Mouse (Mus musculus) left cerebral cortex, postnatal 25 days (tissue): ENCODE measurements around the gene Zfp786. TPM values are rescaled to one million over a fixed set of nuclear protein-coding genes. Genes with fewer than 3 reads are reported as not detected.
"Not testable (repeated sequence)": the region's sequence is repeated elsewhere in the genome, so short reads cannot be mapped to it uniquely, and the experiment has no call there.

Experiments used
- DNase-seq, 2 experiments: peaks; one replicate each; pipeline ENCODE4 v3.0.0; 2022; ENCODE audit warnings: low spot score in 2 of 2, mixed read lengths in 1 of 2
- intact Hi-C: fragments of 180-260 bp; cut with DNase I; formaldehyde crosslinking; loops from one replicate; pipeline ENCODE4 v1.15.1; 2025
- total RNA-seq, 2 experiments: library from RNA; stranded (reverse); gene quantifications; 2 replicates each; pipeline ENCODE4 v1.2.3; 2021

Zfp786 gene
- total RNA-seq: 1 to 10 TPM; 4.9 to 5.0 TPM

DNA sequence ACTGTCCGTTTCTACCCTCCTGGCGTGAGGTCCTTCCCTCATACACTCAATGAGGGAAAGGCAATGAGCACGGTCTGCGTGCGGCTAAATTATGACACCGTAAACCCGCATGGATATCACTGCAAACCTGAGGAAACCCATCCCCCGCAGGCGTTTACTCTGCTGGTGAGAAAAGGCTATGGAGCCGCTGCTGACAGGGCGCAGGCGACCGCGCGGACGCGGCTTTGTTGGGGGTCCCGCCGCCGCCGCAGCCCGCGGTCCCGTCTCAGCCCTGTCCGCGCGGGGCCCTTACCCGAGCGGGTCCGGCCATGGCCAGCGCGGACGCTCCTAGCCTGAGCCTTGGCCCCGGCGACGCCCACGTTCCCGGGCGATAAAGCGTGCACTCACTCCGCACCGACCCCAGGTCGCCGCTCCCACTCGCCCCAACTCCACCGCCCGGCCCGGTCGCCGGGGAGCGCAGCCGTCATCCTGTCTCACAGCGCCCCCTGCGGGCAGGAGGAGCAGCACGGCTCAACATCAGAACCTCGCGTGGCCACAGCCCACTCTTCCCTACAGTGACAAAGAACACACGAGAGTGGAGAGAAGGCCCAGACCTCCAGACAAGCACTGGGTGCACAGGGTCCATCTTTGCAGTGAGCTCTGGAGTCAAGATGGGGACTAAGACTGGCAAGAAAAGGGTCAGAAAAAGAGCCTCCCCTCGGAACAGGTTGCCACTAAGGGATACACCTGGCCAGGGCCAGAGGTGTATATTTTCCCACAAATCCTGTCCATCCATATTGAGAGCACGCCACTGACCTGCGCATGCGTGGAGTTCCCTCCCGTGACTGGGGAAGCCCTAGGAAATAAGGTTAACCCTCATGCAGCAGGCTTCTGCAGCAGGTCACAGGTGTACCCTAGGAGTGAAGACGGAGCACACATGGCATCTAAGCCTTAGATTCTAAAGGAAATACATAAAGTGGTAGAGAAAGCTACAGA lies at the start of gene Zfp786:
Gene Zfp786 (minus strand): TSS at position 764 of the 975 bp plus-strand sequence.
- peak; percentile 92 for DNase-seq
- intact Hi-C loops: loop anchor here (1.0 to 2.0 kb wide), 2 partner anchors 31 to 42 kb away; no protein-coding TSS in a partner anchor

- intact Hi-C loops: no loop called here
- no peak for DNase-seq
Measured at GRCm38 (mm10) chr6:47880166-47880565, 49.5 kb upstream of the Zfp786 start.

- intact Hi-C loops: loop anchor here (5.0 kb wide), 1 partner anchor 42 kb away; the partner anchor contains the start of gene Zfp398
- DNase-seq: no peak
Measured at GRCm38 (mm10) chr6:47879049-47879716, 48.5 kb upstream of the Zfp786 start.

GRCm38 (mm10) chr6:47878593-47878992 lies 47.9 kb upstream of the Zfp786 start:
- no peak for DNase-seq
- intact Hi-C loops: loop anchor here (5.0 kb wide), 1 partner anchor 41 kb away; the partner anchor contains the start of gene Zfp398

GRCm38 (mm10) chr6:47878133-47878514 lies 47.5 kb upstream of the Zfp786 start:
- no peak for DNase-seq
- intact Hi-C loops: loop anchor here (5.0 kb wide), 1 partner anchor 41 kb away; the partner anchor contains the start of gene Zfp398

DNA sequence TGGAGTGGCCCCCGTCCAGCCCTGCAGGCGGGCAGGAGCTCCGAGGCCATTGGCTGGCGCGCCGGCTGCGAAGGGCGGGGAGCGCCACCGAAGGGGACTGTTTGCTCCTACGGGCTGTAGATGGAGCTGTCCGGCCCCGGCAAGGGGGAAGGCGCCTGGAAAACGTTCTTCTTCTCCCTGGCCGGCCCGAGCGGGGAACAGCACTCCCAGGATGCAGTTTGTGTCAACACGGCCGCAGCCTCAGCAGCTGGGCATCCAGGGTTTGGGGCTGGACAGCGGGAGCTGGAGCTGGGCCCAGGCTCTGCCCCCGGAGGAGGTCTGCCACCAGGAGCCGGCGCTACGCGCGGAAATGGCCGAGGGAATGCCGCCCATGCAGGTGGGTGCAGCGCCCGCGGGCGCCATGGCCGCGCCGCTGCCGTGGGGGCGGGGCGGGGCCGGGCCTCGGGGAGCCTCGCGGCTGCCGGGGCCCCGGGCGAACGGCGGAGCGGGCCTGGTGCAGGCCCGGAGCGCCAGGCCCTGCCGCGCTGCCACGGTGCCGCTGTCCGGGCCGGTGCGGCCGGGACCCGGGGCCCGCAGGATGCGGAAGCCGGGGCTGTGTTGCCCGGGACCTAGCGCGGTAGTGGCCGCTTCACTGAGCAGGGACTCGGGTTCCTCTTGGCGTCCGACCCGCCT lies 46.9 kb upstream of the Zfp786 start:
- intact Hi-C loops: loop anchor here (1.0 to 5.0 kb wide), 2 partner anchors 40 to 43 kb away; partner anchors contain the start of genes Zfp212 and Zfp398
- DNase-seq: peak; percentile 92 to 94

- DNase-seq: no peak
- intact Hi-C loops: loop anchor here (1.0 to 5.0 kb wide), 2 partner anchors 40 to 43 kb away; partner anchors contain the start of genes Zfp212 and Zfp398
Measured at GRCm38 (mm10) chr6:47877058-47877457, 46.4 kb upstream of the Zfp786 start, which contains the start of gene Zfp282. TSS of gene Zfp282 (plus strand) at chr6:47877204.

DNA sequence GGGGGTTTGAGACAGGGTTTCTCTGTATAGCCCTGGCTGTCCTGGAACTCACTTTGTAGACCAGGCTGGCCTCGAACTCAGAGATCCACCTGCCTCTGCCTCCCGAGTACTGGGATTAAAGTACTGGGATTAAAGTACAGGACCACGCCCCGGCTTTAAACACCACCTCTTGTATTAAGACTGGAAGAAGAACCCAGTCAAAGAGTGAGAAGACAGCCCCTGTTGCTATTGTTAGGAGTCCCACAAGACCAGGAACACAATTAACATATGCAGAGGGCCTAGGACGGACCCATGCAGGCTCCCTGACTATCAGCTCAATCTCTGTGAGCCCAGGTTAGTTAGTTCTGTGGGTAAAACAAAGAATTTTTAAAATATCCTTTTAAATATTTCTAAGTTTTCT lies 41.6 kb upstream of the Zfp786 start:
- DNase-seq: no peak
- intact Hi-C loops: no loop called here

DNA sequence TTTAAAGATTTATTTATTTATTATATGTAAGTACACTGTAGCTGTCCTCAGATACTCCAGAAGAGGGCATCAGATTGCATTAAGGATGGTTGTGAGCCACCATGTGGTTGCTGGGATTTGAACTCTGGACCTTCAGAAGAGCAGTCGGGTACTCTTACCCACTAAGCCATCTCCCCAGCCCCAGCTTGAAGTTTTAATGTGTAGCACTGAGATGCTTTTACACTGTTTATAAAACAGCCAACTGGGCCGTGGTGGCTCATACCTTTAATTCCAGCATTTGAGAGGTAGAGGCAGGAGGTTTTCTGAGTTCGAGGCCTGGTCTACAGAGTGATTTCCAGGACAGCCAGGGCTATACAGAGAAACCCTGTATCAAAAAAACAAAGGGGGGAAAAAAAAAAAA lies 27.1 kb upstream of the Zfp786 start:
- intact Hi-C loops: not testable (repeated sequence)

DNA sequence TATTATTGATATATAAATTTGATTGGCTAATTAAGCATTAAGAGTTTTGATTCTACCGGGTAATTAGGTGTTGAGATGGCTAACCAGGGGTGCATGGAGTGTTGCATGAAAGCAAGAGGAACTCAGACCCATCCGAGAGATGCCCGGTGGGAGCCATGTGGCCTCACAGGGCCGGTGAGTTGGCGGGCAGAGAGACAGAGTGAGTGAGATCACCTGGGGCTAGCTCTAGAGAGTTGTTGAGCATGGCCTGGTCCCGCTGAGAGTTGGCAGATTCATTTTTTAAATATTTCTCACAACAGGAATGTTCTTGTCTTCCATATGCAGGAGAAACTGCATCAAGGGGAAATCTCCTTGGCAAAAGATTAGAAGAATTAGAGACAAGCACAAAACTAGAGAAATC lies 26.6 kb upstream of the Zfp786 start:
- no peak for DNase-seq
- intact Hi-C loops: no loop called here

More for the DNA sequence above, 27.1 kb upstream of the Zfp786 start:
- DNase-seq: not testable (repeated sequence)

GRCm38 (mm10) chr6:47845779-47846178 lies 15.1 kb upstream of the Zfp786 start:
- no peak for DNase-seq
- intact Hi-C loops: no loop called here

- DNase-seq: no peak
- intact Hi-C loops: no loop called here
Measured at GRCm38 (mm10) chr6:47842337-47842736, 11.7 kb upstream of the Zfp786 start.

- no peak for DNase-seq
- intact Hi-C loops: no loop called here
Measured at GRCm38 (mm10) chr6:47841831-47842230, 11.2 kb upstream of the Zfp786 start.

DNA sequence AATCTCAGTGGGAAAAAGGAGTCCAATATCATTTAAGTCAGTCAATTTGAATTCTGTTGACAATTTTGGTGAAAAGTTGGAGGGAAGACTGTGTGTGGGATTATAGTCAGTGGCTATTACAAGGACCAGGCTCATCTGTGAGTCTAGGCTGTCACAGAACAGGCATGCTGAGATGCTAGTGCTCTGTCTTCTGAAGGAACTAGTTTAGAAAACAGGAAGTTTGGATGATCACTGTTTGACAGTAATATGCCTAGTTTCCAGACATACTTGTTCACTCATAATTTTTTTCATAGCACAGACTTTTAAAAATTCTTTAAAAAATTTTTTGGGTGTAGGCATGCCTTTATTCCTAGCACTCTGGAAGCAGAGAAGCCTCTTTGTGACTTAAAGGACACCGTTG lies 10.4 kb upstream of the Zfp786 start:
- no peak for DNase-seq
- intact Hi-C loops: no loop called here

DNA sequence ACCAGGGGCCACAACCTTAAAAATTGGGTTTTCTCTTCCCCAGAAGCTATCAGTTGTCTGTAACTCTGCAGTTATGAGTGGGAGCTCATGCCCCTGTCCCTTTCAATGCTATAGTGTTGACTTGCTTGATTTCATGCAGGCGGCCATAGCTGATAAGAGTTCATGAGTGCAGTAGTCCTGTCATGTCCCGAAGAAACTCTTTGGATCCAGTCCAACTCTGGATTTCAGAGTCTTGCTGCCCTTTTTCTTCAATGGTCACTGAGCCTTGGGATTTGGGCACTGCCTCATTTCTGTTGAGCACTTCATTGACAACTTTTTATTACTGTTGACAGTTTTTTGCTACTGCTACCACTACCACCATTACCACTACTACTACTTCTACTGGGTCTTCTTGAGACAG lies 7.0 kb upstream of the Zfp786 start:
- intact Hi-C loops: loop anchor here (5.0 kb wide), 1 partner anchor 40 kb away; the partner anchor contains the start of gene Zfp282
- DNase-seq: no peak

- intact Hi-C loops: loop anchor here (5.0 kb wide), 1 partner anchor 41 kb away; the partner anchor contains the start of gene Zfp282
Measured at GRCm38 (mm10) chr6:47835984-47836521, 5.4 kb upstream of the Zfp786 start.

DNA sequence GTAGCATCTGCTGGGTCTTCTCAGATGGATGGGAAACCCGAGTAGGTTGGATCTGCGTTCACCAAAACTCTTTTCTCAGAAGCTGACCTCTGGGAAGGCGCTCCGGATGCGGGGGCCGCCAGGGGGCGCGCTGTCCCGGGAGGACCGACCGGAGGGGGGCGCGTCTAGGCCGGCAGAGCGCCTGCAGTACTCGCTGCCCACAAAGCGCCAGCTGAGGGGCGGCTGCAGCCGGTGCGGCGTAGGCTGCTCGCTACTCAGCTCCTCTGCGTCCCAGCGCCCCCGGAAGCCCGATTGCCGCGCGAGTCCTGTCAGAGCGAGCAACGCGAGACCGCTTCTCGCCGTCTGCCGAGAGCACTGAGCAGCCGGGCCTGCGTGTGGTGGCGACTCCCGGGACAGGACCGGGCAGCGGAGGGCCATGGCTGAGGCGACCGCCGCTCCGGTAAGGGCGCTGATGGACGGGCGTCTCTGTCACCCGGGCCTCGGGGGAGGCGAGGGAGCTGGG lies 4.9 kb upstream of the Zfp786 start, which contains the start of gene Zfp398:
Gene Zfp398 (plus strand): TSS at position 180 of the 502 bp plus-strand sequence.
- intact Hi-C loops: loop anchor here (5.0 kb wide), 1 partner anchor 42 kb away; the partner anchor contains the start of gene Zfp282
- peak; percentile 92 to 97 for DNase-seq

More at GRCm38 (mm10) chr6:47835984-47836521, 5.4 kb upstream of the Zfp786 start:
- peak in 1 of 2 experiments; percentile 50 for DNase-seq

DNA sequence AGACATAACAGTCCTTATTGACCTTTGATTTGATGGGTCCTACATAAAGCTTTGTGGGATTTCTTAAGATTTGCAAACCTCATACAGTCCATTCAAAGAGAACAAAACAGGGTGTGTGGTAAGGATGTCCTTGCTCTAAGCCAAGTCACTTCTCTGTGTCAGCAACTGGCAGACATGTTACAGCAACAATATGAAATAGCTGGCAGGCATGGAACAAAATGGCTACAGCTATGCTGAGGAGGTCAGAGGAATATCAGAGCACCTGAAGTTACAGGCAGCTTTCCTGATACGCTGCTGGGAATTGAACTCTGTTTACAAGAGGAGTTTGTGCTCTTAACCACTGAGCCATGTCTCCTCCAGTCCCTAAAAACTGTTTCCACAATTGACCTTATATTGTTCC lies 1.6 kb upstream of the Zfp786 start:
- DNase-seq: no peak
- intact Hi-C loops: no loop called here

DNA sequence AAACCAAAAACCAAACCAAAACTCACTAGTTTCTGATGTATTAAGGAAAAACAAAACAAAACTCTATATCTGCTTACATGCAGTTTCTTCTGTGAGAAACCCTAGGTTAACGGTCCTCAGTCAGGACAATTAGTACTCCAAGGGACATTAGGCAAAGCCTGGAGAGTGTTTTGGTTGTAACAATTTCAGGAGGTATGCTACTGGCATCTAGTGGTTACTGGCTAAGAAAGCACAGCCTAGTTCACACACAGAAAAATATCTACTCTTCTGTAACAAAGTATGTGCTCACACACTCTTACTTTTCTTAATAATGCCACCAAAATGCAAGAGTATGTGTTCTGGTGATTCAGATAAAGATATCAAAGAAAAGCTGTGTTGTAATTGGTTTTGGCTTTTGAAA lies 1.7 kb downstream of the Zfp786 start:
- peak in 1 of 2 experiments; percentile 29 for DNase-seq
- intact Hi-C loops: no loop called here
